Mouse (Mus musculus): ENCODE results near the gene Gm6993.

DNA sequence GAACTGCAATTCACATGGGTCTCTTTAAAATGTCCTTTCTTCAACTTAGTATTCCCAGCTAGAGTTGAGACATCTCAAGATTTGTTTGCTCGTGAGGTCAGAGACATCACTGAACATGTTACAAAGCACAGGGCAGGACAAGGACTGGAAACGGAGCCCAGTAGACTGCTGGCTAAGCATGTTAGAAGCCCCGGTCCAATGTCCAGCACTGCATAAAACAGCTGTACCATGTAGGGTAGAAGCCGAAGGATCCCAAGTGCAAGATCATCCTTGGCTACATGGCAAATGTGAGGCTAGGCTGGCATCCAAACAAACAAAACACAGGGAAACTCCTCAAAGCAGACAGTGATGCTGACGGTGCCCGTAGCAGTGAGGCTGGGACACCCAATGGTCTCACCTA, 5.6 kb upstream of the Gm6993 start:
- no peak for TF ChIP-seq CTCF (IDR thresholded peaks at IDR 0.05; ENCODE audit: low read depth)
- TF ChIP-seq EP300 (optimal IDR thresholded peaks at IDR 0.05), result no peak
